Mouse (Mus musculus) kidney, adult 2 months (tissue): Measurements from ENCODE around the gene Tcf12.

Experiments
- CTCF ChIP-seq: fragments of 200-500 bp; conservative IDR thresholded peaks from 2 replicates; pipeline ENCODE4 v1.5.1; 2011; ENCODE audit warnings: low read depth, mild to moderate bottlenecking, control low read depth, low read length, moderate library complexity, mixed read lengths; ENCODE audit not compliant: insufficient read depth, insufficient read length
- POLR2A ChIP-seq: fragments of 200-500 bp; IDR thresholded peaks from one replicate; pipeline ENCODE4 v1.6.1; 2011; ENCODE audit warnings: low read depth, low read length, control low read depth

DNA sequence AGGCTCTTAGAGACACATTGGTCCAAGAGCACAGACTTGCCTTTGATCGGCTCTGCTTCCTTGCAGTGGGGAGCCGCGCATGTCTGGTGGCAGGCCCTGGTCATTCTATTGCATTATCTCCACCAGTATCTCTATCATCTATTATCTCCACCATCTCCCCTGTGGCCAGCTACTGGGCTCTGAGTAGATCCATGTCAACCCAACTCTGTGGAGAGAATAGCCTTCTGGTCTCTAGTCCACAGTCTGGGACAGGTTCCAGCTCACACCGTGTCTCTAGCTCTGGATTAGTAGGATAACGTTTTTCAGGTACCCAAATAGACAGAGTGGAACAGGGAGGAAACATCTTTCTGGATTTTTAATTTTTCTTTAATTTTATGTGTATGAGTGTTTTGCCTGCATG lies 284.3 kb downstream of the Tcf12 start:
- no peak for TF ChIP-seq CTCF
- TF ChIP-seq POLR2A = no peak
